Mouse (Mus musculus): ENCODE data around the gene Slc39a13. TPM values are rescaled to one million over a fixed set of nuclear protein-coding genes. Genes with fewer than 3 reads are reported as not detected.

Slc39a13 gene
- polyA plus RNA-seq, 1 experiment from 2014 or later: 10.9 TPM

DNA sequence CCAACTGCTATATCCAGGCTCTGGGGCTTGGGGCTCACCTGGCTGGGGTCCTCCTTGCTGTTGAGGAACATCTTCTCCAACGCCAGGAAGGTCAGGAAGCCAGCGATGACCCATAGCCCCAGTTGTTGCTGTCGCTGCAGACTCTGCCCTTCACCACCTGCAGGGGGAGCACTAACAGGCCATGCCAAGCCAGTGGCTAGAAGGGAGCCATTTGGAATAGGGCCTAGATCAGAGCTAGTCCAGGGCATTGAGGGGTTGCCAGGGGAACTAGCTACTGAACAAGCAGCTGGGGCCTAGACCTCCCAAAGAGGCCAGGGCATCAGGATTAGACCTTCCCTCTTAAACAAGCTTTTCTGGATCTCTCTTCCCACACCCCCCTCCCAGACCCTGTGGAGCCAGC lies 4.7 kb downstream of the Slc39a13 start:
- ATAC-seq (ENCODE audit: insufficient read depth): no peak
- no peak overlapping the region for H3K27ac ChIP-seq (replicated peaks)
- no peaks in the 10 kb centered on the region for H3K9me3 ChIP-seq (replicated peaks)
- WGBS (ENCODE audit: insufficient replicate concordance): 33% methylated on average over 3 of the region's 3 CpGs
- H3K4me3 ChIP-seq (replicated peaks): no peak overlapping the region
- no peak overlapping the region for H3K4me2 ChIP-seq
- no peaks in the 10 kb centered on the region for H3K27me3 ChIP-seq
- peaks cover 40% of the 10 kb centered on the region for H3K36me3 ChIP-seq (replicated peaks)
- no peak overlapping the region for H3K9ac ChIP-seq
- peaks cover 46% of the 10 kb centered on the region for H3K4me1 ChIP-seq (replicated peaks)

DNA sequence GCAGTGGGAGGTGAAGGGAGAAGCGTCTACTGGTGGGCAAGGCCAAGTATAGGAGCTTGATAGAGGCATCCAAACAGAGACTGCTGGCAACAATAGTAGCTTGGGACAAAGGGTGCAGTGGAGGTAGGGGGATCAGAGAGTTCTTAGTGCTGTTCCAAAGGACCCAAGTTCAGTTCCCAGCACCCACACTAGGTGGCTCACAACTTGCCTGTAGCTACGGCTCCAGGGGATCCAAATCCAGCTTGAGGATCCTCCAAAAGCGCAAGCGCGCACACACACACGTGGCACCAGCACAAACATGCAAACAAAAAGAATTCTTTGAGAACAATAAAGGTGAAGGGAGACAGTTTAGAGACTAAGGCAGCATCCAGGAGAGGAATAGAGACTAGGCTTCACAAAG lies 6.0 kb downstream of the Slc39a13 start:
- Histone ChIP-seq H3K27ac (replicated peaks) (no peak overlapping the region), H3K9ac (no peak overlapping the region), H3K4me3 (replicated peaks) (no peak overlapping the region), H3K4me2 (no peak overlapping the region), H3K9me3 (replicated peaks) (no peaks in the 10 kb centered on the region), H3K36me3 (replicated peaks) (peaks cover 53% of the 10 kb centered on the region), H3K4me1 (replicated peaks) (peaks cover 43% of the 10 kb centered on the region), H3K27me3 (no peaks in the 10 kb centered on the region)
- no peak for ATAC-seq (ENCODE audit: insufficient read depth)
- 84% methylated on average over 6 of the region's 6 CpGs for WGBS (ENCODE audit: insufficient replicate concordance)

DNA sequence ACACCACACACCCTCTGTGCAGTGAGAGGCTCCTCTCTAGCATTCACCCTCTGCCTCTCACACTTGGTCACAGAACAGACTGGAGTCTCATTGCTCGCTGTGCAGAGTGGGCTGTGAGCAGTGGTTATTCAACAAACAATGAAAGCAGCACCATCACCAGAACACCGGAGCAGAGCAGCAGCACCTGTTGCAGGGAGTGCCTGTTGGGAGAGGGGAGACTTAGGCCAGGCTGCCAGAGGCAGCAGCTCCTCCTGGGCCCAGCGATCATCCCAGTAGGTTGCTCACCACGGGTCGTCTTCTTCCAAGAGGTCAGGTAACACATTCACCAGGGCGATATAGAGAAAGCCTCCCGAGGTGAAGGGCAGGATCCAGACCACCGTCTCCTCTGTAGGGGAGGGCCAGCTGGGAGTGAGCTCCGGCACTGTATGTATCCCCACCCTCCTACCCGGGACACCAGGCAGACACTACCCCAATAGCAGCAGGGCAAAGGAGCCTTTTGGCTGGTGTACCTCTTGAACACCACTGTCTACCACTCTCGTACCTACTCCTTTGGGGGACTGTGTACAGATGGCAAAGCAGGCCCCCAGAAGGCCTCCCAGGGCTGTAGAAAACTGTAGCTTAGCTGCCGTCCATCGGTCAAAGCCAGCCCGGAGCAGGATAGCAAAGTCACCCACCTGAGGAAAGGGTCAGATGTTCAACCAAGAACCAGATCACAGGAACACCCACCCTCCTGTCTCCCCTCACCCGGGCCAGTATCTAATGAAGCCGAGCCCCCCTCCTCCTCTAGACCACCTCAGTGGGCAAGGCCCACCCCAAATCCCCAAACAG lies 7.2 kb downstream of the Slc39a13 start:
- no peak overlapping the region for H3K27ac ChIP-seq (replicated peaks)
- WGBS (ENCODE audit: insufficient replicate concordance): 80% methylated on average over 16 of the region's 16 CpGs
- H3K4me3 ChIP-seq (replicated peaks): no peak overlapping the region
- H3K9me3 ChIP-seq (replicated peaks): no peaks in the 10 kb centered on the region
- no peak overlapping the region for H3K9ac ChIP-seq
- H3K27me3 ChIP-seq: no peaks in the 10 kb centered on the region
- H3K4me2 ChIP-seq: no peak overlapping the region
- no peak for ATAC-seq (ENCODE audit: insufficient read depth)
- peaks cover 33% of the 10 kb centered on the region for H3K4me1 ChIP-seq (replicated peaks)
- H3K36me3 ChIP-seq (replicated peaks): peaks cover 65% of the 10 kb centered on the region

DNA sequence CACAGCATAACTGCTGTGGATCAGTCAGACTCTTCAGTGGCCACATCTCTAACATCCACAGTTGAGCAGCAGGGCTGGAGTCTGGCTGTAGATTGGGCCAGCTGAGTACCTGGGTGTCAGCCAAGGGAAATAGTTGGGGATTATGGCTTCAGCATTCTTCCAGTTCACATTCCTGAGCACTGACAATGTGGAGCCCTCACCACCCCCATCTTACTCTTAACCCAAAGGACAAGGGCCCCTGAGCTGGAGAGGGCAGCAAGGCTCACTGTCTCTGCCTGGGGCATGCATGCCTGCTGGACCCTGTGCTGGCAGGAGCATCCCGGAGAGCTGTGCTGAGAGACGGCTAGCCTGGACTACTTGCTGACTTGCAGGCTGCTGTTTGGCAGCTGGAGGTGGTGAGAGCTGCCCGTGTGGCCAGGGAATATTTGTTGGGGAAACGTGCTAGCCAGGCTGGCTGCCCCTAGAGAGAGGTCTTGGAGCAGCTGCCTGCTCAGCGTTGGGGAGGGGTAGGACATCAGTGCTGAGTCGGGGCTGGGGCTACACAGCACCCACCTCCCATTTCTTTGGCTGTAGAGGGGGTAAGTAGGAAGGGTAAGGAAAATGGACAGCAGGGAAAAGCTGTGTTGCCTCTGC lies 8.3 kb downstream of the Slc39a13 start:
- Histone ChIP-seq H3K27ac (replicated peaks) (peak overlapping the region; percentile 82), H3K4me1 (replicated peaks) (peaks cover 33% of the 10 kb centered on the region), H3K36me3 (replicated peaks) (peaks cover 75% of the 10 kb centered on the region), H3K4me3 (replicated peaks) (no peak overlapping the region), H3K27me3 (no peaks in the 10 kb centered on the region), H3K4me2 (0 out of 2 replicates have a peak overlapping the region, but pooled peaks have one; percentile 25), H3K9me3 (replicated peaks) (no peaks in the 10 kb centered on the region), H3K9ac (no peak overlapping the region)
- 87% methylated on average over 6 of the region's 6 CpGs for WGBS (ENCODE audit: insufficient replicate concordance)
- ATAC-seq (ENCODE audit: insufficient read depth): no peak

DNA sequence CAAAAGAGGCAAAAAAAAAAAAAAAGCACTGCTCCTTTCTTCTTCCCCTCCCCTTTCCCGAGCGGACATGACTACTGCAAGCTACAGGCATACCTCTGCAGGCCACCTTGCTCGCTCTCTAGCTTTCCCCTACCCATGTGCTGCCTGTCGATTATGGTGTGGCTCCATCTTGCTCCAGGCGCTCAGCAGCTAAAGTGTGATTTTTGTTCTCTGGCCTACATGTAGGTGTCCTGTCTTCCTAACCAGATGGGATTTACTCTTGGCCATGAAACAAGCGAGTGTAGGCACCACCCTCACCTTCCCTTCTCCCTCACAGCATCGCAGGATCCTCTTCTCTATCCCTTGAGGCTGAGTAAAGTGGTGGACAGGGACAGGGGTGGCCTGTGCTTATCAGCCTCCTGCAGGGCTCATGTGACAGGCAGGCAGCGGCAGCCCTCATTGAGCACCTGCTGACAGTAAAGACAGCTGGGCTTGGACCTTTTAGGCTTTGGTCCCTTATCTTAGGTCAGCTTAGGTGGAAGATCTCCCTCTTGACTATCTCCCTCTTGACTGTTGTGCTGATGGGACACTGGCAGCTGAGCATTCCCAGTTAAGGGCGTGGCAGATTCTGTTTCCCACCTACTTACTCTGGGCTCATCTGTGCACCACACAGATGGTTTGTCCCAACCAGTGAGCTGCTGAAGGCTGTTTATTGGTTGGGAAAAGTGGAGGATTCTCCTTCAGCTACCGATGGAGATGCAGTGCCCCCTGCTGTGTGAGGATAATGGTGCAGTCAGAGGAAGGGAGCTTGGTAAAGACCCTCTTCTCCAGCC lies 9.5 kb downstream of the Slc39a13 start:
- Histone ChIP-seq H3K27ac (replicated peaks) (peak overlapping the region; percentile 82), H3K36me3 (replicated peaks) (peaks cover 87% of the 10 kb centered on the region), H3K4me2 (peak overlapping the region; percentile 25)

DNA sequence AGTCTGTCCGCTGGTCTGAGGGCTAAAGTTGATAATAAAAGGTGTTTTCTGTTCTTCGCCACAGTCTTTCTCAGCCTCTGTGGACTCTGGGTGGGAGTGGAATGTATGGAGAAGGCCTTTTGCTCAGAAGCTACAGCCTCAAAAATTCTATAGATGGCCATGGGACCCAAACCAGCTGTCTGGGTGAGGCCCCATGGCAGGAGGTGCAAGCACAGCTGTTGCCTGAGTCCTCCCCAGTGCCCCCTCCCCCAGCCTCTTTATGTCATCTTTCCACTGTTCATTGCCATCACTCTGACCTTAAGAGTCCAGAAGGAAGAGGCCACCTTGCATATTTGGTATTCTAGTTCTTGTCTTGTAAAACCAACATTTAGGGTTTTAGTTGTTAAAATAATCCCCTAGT lies 10.8 kb downstream of the Slc39a13 start:
- Histone ChIP-seq H3K4me3 (replicated peaks) (no peak overlapping the region), H3K4me1 (replicated peaks) (peaks cover 46% of the 10 kb centered on the region), H3K27me3 (no peaks in the 10 kb centered on the region), H3K4me2 (no peak overlapping the region), H3K27ac (replicated peaks) (peak overlapping the region; percentile 82), H3K9ac (no peak overlapping the region), H3K36me3 (replicated peaks) (peaks cover 89% of the 10 kb centered on the region), H3K9me3 (replicated peaks) (no peaks in the 10 kb centered on the region)
- no peak for ATAC-seq (ENCODE audit: insufficient read depth)
- 80% methylated on average over 2 of the region's 2 CpGs for WGBS (ENCODE audit: insufficient replicate concordance)

More for the DNA sequence above, 9.5 kb downstream of the Slc39a13 start:
- WGBS (ENCODE audit: insufficient replicate concordance): 48% methylated on average over 10 of the region's 10 CpGs
- H3K9me3 ChIP-seq (replicated peaks): no peaks in the 10 kb centered on the region
- H3K4me3 ChIP-seq (replicated peaks): no peak overlapping the region
- H3K9ac ChIP-seq: 0 out of 2 replicates have a peak overlapping the region, but pooled peaks have one; percentile 4
- peak; percentile 89 for ATAC-seq (ENCODE audit: insufficient read depth)
- no peaks in the 10 kb centered on the region for H3K27me3 ChIP-seq
- peaks cover 36% of the 10 kb centered on the region for H3K4me1 ChIP-seq (replicated peaks)

DNA sequence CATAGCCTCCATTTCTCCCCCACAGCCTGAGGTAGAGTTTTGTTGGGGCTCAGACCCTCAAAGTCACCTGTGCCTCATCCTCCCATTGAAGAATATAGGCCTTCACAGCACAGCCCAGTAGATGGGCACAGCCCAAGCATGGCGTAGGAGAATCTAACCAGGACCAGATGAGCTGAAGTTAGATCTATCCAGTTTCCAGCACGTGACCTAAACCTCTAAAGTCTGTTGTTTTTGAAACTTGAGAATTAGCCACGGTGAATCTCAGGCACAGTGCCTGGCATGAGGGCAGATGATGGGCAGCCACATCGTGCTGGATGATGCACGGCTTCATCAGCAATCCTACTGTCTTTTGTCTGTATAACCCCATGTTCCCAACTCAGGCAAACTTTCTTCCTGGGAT lies 11.8 kb downstream of the Slc39a13 start:
- Histone ChIP-seq H3K4me3 (replicated peaks) (no peak overlapping the region), H3K4me1 (replicated peaks) (peaks cover 46% of the 10 kb centered on the region), H3K4me2 (no peak overlapping the region), H3K36me3 (replicated peaks) (peaks cover 80% of the 10 kb centered on the region), H3K27me3 (no peaks in the 10 kb centered on the region), H3K27ac (replicated peaks) (no peak overlapping the region), H3K9me3 (replicated peaks) (no peaks in the 10 kb centered on the region), H3K9ac (no peak overlapping the region)
- 87% methylated on average over 5 of the region's 5 CpGs for WGBS (ENCODE audit: insufficient replicate concordance)
- no peak for ATAC-seq (ENCODE audit: insufficient read depth)

DNA sequence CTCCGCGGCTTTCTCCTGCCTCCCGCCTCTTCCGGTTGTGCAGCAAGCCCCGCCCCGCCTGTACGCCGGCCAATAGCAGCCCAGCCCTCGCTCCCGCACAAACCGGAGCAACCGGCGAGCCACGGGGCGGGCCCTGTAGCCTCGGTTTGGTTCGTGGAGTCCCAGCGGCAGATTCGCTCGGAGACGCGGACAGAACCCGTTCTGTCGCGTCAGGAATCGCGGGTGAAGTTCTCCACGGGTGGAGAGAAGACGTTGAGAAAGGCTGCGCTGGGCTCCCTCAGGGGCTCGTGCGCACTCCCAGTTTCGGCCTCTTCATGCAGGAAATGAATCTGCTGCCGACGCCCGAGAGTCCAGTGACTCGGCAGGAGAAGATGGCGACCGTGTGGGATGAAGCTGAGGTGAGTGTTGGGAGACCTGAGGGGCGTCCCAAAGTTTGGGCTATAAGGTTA lies 16.3 kb downstream of the Slc39a13 start, which contains the start of gene Psmc3:
Gene Psmc3, plus strand, starts transcription at position 76 of the 449 bp plus-strand sequence.
- H3K36me3 ChIP-seq (replicated peaks): peaks cover 42% of the 10 kb centered on the region
- peak within 1 kb of the TSS; percentile 74 for H3K4me3 ChIP-seq (replicated peaks)
- no peaks in the 10 kb centered on the region for H3K9me3 ChIP-seq (replicated peaks)
- H3K9ac ChIP-seq: peak within 1 kb of the TSS; percentile 79
- H3K27me3 ChIP-seq: no peaks in the 10 kb centered on the region
- under 1% methylated on average over 40 of the region's 40 CpGs for WGBS (ENCODE audit: insufficient replicate concordance)
- H3K4me1 ChIP-seq (replicated peaks): peaks cover 28% of the 10 kb centered on the region
- peak within 1 kb of the TSS; percentile 82 for H3K27ac ChIP-seq (replicated peaks)
- peak; percentile 99 for ATAC-seq (ENCODE audit: insufficient read depth)
- peak within 1 kb of the TSS; percentile 83 for H3K4me2 ChIP-seq

DNA sequence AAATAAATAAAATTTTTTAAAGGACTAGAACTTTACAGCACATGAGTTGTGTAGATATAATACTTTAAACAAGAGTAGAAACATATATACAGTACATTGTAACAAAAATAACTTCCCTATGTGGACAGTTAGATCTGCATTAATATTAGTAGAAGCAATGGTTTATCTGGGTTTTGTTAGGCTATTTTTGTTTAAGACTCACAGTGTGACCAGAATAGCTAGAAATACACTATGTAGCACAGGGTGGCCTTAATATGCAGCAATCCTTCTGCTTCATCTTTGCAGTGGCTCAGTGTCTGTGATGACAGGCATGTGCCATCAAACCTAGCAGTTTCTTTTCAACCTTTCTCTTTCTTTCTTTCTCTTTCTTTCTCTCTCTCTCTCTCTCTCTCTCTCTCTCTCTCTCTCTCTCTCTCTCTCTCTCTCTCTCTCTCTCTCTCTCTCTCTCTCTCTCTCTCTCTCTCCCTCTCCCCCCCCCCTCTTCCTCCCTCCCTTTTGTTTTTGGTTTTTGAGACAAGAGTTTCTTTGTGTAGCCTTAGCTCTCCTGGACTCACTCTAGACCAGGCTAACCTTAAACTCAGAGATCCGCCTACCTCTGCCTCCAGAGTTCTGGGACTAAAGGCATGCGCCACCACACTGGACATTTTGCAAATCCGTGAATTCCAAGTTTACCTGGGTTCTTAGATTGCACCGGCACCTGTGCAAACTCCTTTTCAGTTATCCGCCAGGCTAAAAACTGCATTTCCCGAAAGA lies 16.9 kb downstream of the Slc39a13 start:
- Histone ChIP-seq H3K4me1 (replicated peaks) (peaks cover 28% of the 10 kb centered on the region), H3K36me3 (replicated peaks) (peaks cover 36% of the 10 kb centered on the region), H3K4me3 (replicated peaks) (peak overlapping the region; percentile 74), H3K4me2 (peak overlapping the region; percentile 83), H3K9me3 (replicated peaks) (no peaks in the 10 kb centered on the region), H3K9ac (peak overlapping the region; percentile 79; the same call in 1 of the 2 replicates), H3K27me3 (no peaks in the 10 kb centered on the region), H3K27ac (replicated peaks) (peak overlapping the region; percentile 69)
- 0% methylated on average over 6 of the region's 6 CpGs for WGBS (ENCODE audit: insufficient replicate concordance)
- peak; percentile 17 for ATAC-seq (ENCODE audit: insufficient read depth)

DNA sequence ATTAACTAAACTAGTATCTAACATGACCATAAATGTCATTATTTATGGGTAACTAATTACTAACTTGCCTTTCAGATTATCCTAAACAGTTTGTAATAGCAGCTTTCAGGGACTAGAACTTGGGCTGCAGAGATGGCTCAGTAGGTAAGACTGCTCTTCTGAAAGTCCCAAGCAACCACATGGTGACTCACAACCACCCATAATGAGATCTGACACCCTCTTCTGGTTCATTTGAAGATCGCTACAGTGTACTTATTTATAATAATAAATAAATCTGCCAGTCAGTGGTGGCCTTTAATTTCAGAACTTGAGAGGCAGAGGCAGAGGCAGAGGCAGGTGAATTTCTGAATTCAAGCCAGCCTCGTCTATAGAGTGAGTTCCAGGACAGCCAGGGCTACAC lies 17.5 kb downstream of the Slc39a13 start:
- H3K4me3 ChIP-seq (replicated peaks): no peak overlapping the region

More for the DNA sequence above, 17.5 kb downstream of the Slc39a13 start:
- peak overlapping the region; percentile 83 for H3K4me2 ChIP-seq
- H3K9me3 ChIP-seq (replicated peaks): no peaks in the 10 kb centered on the region
- peaks cover 29% of the 10 kb centered on the region for H3K36me3 ChIP-seq (replicated peaks)
- WGBS (ENCODE audit: insufficient replicate concordance): 38% methylated on average over 2 of the region's 2 CpGs
- no peak for ATAC-seq (ENCODE audit: insufficient read depth)
- no peak overlapping the region for H3K27ac ChIP-seq (replicated peaks)
- no peaks in the 10 kb centered on the region for H3K27me3 ChIP-seq
- H3K9ac ChIP-seq: no peak overlapping the region
- H3K4me1 ChIP-seq (replicated peaks): peaks cover 28% of the 10 kb centered on the region

Measured in liver, embryonic 15.5 days (tissue).